Mouse (Mus musculus) adipocyte (in vitro differentiated cells): ENCODE measurements around the gene Gtf3c1.

Experiments used
- DNase-seq: peaks from one replicate; pipeline ENCODE4 v3.0.0-alpha.2; 2016; ENCODE audit warnings: low spot score

Gtf3c1 gene

GRCm38 (mm10) chr7:125618016-125618415 lies 89.6 kb downstream of the Gtf3c1 start:
- no peak for DNase-seq

- no peak for DNase-seq
These were observed 92.1 kb downstream of the Gtf3c1 start for GRCm38 (mm10) chr7:125615453-125615852.

GRCm38 (mm10) chr7:125613579-125613978 lies 94.0 kb downstream of the Gtf3c1 start:
- no peak for DNase-seq

GRCm38 (mm10) chr7:125608183-125608688 lies 99.3 kb downstream of the Gtf3c1 start:
- no peak for DNase-seq

- no peak for DNase-seq
These were observed 100.0 kb downstream of the Gtf3c1 start for GRCm38 (mm10) chr7:125607384-125608182.

- DNase-seq = no peak
These were observed 101.1 kb downstream of the Gtf3c1 start for GRCm38 (mm10) chr7:125606265-125607164.

- DNase-seq = no peak
These were observed 101.8 kb downstream of the Gtf3c1 start for GRCm38 (mm10) chr7:125605725-125606139.

GRCm38 (mm10) chr7:125604362-125605319 lies 102.9 kb downstream of the Gtf3c1 start:
- no peak for DNase-seq

GRCm38 (mm10) chr7:125603185-125603631 lies 104.4 kb downstream of the Gtf3c1 start, which contains the start of gene Il21r:
Gene Il21r, plus strand, starts transcription at chr7:125603429.
- DNase-seq = no peak

GRCm38 (mm10) chr7:125601821-125602448 lies 105.6 kb downstream of the Gtf3c1 start:
- DNase-seq = no peak

GRCm38 (mm10) chr7:125601280-125601670 lies 106.3 kb downstream of the Gtf3c1 start:
- no peak for DNase-seq

GRCm38 (mm10) chr7:125600612-125601279 lies 106.8 kb downstream of the Gtf3c1 start:
- no peak for DNase-seq

- DNase-seq = no peak
These were observed 107.4 kb downstream of the Gtf3c1 start for GRCm38 (mm10) chr7:125600136-125600535.

GRCm38 (mm10) chr7:125599373-125599973 lies 108.1 kb downstream of the Gtf3c1 start:
- no peak for DNase-seq

- DNase-seq = no peak
These were observed 109.8 kb downstream of the Gtf3c1 start for GRCm38 (mm10) chr7:125597516-125598347.

GRCm38 (mm10) chr7:125597083-125597482 lies 110.5 kb downstream of the Gtf3c1 start:
- no peak for DNase-seq

GRCm38 (mm10) chr7:125596406-125596805 lies 111.2 kb downstream of the Gtf3c1 start:
- peak; percentile 42 for DNase-seq

- DNase-seq = no peak
These were observed 113.7 kb downstream of the Gtf3c1 start for GRCm38 (mm10) chr7:125593831-125594230.
